Mouse (Mus musculus) right cerebral cortex, postnatal 25 days (tissue): Measurements from ENCODE around the gene Kif3b.
"Not testable (repeated sequence)": the region's sequence is repeated elsewhere in the genome, so short reads cannot be mapped to it uniquely, and the experiment has no call there.

Experiments used
- DNase-seq: peaks from one replicate; pipeline ENCODE4 v3.0.0; 2022

The Kif3b gene

DNA sequence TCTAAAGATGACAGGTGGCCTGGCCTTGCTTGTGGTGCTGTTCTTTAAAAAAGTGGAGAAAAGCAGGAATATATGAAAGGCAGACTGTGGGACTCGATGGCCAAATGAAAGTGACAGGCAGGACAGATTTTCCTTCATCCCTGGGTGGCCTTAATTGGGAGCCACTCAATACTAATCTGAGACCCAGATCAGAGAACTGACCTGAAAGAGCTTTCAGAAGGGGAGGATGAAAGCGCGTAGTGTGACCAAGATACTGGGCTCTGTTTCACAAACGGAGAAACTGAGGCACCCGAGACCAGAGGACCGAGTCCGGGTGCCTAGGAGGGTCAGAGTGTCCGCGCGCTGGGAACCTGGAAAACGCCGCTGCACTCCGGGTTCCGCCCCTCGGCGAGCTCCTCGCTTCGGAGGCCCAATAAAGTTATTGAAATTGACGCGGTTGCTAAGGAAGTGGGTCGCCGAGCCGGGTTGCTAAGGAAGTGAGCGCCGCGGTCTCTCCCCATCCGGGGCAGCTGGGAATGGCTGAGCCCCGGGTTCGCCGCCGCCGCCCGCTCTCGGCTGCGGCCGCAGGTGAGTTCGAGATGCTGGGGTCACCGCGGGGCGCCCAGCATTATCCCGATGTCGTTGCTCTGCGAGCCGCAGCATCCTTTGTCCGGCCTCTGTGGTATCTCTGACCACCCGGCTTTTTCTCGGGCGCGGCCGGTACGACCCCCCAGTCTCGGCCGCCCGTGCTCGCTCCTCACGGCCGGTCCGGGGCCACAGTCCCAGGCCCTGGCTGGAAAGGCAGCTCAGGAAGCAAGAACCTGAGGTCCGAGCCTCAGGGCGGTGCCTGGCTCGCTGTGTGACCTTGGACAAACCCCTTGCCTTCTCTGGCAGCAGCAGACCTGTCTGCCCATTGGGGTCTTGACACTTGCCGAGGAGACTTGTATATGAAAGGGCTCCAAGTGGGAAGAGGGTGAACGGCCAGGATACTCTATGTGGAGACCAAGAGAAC is at the start of gene Kif3b:
Gene Kif3b, plus strand, starts transcription at position 476 of the 991 bp plus-strand sequence.
- DNase-seq, result peak; percentile 85

DNA sequence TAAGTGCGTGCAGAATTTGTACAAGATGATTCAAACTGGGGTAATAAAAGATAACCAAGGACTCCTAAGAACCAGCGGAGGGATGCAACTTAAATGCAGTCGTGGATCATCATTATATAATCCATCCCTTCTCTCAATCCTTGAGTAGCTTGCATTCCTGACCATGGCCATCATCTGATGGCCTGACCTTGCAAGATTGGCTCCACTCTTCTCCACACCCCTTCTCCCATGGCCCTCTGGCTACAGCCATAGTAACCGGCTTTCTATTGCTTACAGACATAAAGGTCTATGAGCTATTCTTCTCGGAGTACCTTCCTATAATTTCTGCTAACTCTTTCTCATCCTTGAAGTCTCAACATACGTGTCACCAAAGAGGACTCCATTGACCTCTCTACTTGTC is 49.1 kb upstream of the Kif3b start:
- no peak for DNase-seq

DNA sequence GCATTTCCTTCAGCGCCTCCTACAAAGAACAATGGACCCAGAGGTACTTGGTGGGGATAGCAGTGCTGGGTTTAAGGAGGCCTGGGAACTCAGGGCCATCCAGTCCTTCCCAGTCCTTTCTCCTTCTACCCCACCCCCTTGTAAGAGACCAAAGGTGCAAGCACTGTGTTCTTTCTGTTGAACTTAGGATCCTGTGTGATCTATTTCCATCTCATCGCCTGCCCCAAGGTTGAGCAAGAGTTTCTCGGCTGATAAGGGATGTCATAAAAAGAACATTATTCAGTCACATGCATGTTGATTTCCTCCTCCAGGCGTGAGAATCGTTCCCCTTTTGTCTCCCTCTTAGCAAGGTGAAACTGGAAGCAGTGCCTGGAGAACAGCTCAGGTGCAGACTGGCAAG is 41.5 kb upstream of the Kif3b start:
- no peak for DNase-seq

DNA sequence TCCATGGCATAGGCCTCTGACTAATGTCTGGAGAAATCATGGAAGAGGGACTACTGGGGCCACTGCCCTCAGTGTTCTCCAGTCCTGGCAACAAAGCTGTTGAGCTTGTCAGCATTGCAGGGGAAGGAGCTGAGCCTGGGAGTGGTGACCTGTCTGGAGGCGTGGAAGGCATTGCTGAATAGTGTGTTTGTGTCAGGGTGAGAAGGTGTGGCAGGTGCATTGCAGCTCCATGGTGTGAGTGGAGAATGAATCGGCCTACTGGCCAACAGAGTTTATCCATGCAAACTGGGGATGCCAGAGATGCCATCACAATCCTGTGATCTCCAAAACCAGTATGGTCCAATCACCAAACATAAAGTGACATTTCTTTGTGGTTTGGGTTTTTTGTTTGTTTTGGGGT is 34.6 kb upstream of the Kif3b start:
- DNase-seq, result no peak

DNA sequence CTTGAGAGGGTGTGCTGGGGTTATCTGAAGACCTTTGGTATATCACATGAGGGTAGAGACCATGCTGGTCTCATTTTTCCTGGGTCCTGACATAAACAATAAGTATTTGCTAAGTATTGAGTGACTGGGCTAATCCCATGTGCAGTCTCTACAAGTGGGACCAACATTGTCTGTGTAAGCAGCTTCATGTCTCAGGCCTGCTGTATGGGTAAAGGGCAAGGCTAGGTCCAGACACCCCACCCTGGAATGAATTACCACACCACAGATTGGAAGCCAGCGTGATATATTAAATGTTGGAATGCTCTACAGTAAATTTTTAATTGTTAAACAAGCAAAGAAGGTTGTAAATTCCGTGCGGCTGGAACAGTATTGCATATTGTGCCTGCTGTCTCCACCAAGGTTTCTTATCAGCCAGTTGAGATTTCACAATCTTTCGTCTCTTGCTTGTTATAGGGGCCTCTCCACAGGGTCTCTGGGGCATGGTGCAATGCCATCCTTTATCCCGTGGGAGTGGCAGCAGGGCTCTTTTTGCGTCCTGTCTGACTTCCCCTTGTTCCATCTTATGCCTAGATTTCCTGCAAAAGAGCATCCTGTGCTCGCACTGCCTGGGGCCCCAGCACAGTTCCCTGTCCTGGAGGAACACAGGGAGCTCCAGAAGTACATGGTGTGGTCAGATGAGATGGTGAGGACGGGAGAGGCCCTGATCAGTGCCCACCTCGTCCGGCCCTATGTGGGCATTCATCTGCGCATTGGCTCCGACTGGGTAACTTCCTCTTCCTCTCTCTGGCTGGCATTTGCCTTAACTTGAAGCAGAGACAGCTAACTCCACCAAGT is 32.0 kb upstream of the Kif3b start:
- no peak for DNase-seq

DNA sequence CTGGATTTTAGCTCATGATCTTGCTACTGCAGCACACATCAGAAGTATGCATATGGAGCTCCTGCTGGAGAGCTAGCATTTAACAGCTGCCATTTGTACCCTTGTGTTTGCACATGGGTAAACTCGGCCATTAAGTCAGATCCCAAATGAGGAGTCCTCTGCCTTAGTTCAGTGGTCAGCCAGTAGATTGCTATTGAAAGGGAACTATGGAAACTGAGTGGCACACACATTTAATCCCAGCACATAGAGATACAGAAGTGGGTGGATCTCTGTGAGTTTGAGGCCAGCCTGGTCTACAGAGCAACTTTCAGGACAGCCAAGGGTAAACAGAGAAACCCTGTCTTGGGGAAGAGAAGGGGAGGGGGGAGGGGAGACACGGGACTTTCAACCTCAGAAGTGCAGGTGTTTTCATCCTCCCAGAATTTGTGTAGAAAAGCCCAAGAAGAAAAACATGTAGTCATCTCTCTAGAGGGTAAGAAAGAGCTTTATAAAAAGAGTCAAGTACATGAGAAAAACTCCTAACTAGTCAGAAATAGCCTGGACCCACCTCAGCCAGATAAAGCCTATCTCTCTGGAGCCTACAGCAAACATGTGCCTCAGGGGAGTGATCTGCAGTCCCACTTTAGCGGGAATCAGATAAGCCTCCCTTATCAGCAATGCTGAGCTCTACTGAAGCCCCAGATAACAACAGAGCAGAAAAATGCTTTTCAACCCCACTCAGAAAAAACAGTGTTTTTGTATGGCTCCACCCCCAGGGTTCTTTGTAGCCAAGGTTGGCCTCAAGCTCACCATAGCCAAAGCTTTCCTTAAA is 31.1 kb upstream of the Kif3b start:
- DNase-seq, result no peak

DNA sequence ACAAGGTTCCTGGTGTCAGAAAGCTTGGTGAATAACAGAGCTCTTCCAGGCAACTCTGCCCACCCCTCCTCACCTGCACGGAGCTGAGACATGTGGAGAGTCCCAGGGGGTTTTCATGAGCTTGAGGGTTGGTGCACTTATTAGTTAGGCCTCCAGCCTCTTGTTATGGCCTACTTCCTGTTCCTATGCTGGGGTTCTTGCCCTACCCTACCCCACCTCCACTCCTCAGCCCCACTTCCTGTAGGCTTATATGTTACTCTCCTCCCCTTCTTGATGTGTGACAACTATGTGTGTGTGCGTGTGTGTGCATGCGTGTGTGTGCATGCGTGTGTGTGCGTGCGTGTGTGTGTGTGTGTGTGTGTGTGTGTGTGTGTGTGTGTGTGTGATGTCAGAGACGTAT is 28.2 kb upstream of the Kif3b start:
- no peak for DNase-seq

DNA sequence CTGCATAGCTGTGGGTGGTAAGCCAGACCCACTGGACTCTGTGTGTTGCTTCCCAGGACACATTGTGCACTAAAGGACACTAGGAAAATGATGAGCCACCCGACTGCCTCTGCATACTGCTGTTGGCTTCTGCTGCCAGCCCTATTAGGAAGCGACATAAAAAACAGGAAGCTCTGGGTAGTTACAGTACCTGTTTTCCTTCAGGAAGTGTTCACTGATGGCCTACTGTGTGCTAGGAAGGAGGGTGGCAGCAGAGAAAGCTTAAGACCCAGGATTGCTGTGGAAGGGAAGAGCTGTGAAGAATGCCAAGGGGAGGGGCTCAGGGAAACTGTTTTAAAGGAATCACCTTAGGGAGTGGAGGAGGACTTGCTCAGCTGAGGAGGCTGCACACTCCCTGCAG is 23.9 kb upstream of the Kif3b start:
- DNase-seq, result no peak

DNA sequence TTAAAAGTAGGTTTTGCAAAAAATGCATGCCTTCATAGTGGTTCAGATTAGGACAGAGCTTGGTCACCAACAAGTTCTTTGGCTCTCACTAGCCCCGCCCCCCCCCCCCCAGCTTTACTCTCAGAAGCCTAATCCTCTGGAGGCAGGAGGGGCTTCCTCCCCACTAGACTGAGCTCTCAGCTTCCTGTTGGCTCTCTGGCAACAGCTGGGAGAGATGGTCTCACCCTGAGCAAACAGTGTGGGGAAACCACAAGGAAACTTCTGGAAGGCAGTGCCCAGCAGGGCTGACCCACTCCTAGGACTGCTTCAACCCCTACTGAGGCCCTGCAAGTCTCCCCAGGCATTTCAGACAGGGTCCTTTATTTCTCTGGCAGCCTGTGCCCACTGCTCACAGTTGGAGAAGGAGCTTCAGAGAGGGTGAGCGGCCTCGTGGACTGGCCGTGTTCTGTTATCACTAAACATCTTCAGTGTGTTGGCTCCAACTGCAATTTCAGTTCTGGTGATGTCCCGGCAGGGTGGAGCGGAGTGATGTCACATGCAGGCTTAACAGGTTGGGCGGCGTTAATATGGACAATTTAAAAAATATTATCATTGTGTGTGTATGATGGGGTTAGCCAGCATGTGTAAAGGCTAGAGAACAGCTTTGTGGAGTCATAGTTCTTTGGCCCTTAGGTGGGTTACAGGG is 20.8 kb upstream of the Kif3b start:
- not testable (repeated sequence) for DNase-seq

DNA sequence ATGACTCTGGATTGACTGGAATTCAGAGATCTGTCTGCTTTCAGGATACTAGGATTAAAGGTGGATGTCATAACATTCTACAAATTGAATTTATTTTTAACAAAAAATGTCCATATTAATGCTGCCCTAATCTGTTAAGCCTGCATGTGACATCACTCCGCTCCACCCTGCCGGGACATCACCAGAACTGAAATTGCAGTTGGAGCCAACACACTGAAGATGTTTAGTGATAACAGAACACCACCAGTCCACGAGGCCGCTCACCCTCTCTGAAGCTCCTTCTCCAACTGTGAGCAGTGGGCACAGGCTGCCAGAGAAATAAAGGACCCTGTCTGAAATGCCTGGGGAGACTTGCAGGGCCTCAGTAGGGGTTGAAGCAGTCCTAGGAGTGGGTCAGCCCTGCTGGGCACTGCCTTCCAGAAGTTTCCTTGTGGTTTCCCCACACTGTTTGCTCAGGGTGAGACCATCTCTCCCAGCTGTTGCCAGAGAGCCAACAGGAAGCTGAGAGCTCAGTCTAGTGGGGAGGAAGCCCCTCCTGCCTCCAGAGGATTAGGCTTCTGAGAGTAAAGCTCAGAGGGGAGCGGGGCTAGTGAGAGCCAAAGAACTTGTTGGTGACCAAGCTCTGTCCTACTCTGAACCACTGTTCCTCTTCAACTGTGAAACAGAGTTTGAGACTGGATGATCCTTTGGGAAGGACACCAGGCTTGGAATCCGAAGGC is 16.9 kb upstream of the Kif3b start:
- DNase-seq, result not testable (repeated sequence)

DNA sequence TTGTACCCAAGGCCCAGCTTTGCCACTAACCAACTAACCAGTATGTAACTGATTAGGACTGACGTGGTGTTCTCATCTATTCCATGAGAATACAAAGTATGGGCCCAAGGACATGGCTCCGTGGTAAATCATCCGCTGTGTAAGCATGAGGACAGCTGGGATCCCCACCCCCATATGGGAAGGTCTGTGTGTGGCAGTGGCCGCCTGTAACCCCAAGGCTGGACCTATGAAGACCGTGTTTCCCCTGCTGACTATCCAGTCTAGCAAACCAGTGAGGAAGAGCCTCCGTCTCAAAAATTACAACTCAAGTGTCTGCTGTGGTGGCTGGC is 16.3 kb upstream of the Kif3b start:
- DNase-seq, result no peak

DNA sequence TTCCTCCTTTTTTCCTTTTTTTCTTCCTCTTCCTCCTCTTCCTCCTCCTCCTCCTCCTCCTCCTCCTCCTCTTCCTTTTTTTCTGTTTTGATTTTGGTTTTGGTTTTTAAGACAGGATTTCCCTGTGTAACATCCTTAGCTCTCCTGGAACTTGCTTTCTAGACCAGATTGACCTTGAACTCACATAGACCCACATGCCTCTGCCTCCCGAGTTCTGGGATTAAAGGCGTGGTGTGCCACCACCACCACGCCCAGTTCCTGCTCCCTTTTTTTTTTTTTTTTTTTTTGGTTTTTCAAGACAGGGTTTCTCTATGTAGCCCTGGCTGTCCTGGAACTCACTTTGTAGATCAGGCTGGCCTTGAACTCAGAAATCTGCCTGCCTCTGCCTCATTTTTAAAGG is 15.6 kb upstream of the Kif3b start:
- not testable (repeated sequence) for DNase-seq

DNA sequence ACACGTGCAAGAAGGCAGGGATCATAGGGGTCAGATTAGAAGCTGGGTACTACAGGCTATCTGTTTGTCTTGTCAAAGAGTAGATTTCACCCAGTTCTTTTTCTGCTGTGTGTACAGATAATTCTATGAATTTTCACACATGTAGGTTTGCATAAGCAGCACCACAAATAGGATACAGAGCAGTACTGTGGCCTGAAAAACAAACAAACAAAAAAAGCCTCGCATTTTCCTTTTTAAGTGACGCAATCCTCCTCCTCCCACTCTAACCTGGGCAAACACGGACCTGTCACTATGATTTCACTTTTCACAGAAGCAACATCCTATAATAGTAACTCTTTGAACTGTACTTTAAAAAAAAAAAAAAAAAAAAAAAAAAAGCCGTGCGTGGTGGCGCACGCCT is 14.8 kb upstream of the Kif3b start:
- no peak for DNase-seq

DNA sequence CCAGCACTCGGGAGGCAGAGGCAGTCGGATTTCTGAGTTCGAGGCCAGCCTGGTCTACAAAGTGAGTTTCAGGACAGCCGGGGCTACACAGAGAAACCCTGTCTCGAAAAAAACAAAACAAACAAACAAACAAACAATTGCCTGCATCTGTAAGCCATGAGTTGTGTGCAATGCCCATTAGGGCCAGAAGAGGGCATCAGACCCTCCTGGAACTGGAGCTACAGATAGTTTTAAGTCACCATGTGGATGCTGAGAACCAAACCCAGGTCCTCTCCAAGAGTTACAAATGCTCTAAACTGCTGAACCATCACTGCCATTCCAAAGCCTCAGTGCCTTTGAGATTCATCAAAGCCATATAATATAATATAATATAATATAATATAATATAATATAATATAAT is 14.4 kb upstream of the Kif3b start:
- DNase-seq, result not testable (repeated sequence)

DNA sequence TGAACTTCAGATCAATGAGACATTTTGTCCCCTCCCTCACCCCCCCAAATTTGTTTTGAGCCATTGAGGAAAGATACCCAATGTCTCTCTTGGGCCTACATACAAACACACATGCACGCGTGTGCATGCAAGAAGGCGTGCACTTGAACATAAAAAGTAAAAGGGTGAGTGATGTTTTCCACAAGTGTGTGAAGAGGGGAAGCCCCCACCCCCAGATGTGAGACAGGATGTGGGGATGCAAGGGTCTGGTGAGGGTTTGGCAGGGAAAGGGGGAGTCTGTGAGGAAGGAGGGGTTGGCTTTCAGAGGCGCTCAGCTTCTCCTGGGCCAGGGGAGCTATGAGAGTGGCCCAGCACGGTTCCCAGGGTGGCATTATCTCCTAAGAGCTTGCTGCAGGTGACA is 12.9 kb upstream of the Kif3b start:
- DNase-seq, result no peak

DNA sequence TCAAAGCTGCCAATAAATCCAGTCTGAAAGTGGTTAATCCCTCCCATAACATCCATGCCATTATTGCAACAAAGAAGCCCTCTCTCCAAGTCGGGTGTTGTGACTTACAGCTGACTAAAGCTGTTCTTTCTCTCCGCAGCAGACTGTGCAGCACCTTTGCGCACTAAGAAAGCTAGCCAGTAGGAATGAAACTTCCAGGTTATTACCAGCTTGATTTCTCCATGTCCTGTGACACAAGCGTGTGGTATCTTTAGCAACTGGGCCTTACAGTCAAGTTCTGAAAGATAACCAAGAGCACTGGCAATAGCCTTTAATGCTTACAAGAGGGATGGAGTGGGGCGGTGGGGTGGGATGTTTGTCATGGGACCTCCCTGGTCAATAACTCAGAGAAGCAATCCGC is 7.3 kb upstream of the Kif3b start:
- DNase-seq, result no peak

DNA sequence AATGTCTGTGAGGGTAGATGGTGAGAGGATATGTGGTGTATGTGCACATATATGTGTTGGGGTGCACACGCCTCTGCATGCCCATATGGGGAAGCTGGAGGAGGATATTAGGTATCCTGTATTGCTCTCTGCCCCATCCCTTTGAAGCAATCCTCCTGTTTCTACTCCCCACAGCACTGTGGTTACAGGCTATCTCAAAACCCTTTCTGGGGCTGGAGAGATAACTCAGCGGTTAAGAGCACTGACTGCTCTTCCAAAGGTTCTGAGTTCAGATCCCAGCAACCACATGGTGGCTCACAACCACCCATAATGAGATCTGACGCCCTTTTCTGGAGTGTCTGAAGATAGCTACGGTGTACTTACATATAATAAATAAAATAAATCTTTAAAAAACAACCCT is 4.7 kb upstream of the Kif3b start:
- DNase-seq, result no peak

DNA sequence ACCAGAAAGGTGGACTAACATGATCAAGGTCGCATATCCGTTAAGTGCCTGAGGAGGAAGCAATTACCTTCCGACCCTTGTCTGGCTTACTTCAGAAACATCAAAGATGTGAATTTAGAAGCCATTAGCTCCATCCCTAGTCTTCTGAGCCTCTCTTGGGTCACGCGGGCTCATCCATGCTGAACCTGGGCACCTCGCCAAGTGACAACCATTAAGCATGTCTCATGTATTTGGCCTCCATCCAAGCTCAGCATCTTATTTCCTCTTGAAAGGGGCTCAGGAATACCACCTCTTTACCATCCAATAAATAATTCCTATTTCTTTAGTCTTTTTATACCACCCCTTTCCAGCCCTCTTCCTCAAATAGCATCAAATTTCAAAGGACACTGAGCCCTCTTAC is 3.4 kb upstream of the Kif3b start:
- no peak for DNase-seq

DNA sequence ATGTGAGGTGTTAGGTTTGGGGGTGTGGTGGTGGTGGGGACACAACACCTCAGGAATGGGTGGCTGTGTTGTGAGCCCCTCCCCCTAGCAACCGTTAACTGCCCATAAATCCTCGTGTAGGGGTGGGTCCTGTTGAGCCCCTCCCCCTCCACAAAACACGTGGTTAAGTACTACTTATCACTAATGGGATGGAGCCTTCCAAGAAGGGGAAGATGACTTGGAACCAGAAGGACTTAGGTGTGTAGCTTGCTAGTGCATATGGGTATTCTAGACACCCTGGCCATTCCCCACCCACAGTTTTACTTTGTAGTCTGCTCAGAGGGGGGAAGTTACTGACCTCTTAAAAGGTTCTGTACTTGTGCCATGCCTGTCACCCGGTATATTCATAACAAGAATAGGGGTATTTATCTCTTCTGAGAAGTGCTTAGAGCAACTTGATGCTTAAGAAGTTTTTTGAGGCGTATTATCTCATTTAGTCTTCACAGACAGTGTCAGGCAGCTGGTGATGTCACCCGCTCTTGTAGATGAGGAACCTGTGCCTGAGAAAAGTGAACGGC is 1.2 kb downstream of the Kif3b start:
- DNase-seq, result no peak

DNA sequence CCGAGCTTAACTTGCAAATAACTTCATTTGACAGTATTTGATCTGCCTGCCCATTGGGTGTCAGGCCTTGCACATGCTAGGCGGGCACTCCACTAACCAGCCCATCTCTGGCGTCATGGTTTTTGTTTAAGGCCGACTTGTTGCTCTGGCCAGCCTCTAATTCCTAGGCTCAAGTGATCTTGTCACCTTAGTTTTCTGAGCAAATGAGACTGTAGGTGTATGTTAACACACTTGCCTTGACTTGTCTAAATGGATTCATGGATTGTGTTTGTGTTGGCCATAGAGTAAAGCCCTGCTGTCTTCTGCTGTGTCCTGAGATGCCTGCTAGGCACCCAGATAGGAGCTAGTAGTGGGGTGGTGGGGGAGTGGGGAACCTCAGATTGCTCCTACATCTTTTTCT is 4.0 kb downstream of the Kif3b start:
- no peak for DNase-seq

DNA sequence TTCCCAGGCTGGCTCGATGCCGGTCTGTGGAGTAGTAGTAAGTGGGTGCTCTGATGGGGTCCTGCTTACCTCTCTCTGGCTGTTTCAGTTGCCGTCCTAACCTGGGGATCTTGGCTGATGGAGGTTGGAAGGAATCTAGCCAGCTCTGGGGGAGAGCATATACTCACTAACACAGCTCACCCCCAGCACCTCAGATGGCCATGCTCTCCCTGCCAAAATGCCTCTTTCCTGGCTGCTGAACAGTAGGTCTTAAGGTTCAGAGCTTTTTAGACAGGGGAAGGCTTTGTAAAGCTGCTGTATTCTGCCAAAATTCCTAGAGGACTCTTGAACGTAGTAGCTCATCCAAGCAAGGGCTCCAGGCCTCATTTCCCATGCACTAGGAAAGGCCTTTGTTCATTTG is 6.6 kb downstream of the Kif3b start:
- no peak for DNase-seq

DNA sequence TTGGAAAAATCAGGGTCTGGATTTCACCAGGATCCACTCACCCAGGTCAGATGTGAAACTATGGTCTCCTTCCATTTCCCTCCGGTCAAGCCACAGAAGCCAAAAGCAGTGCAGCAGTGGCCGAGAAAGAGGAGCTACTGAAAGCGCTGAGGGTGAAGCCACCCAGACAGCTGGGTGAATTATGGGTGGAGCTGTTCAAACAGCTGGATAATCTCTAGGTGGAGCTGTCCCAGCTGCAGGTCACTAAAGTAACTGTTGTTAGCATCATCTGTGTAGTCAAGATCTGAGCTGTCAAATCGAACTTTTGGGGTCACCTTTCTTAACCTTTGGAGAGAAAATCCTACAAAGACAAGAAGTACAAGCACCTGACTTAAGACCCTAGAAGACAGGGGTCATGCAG is 7.2 kb downstream of the Kif3b start:
- no peak for DNase-seq
